Mouse (Mus musculus) urinary bladder, postnatal 10 days (tissue): ENCODE measurements around the gene Ints4.
"Not testable (repeated sequence)": the region's sequence is repeated elsewhere in the genome, so short reads cannot be mapped to it uniquely, and the experiment has no call there.

Source experiments
- DNase-seq: peaks from one replicate; pipeline ENCODE4 v3.0.0; 2022; ENCODE audit warnings: low spot score

Gene Ints4

GRCm38 (mm10) chr7:97480821-97481339, at the start of gene Ints4:
Ints4 (plus strand) TSS chr7:97480956.
- DNase-seq: peak; percentile 72

- not testable (repeated sequence) for DNase-seq
These were observed 47.2 kb upstream of the Ints4 start for GRCm38 (mm10) chr7:97433517-97433916.

- DNase-seq: no peak
These were observed 46.2 kb upstream of the Ints4 start for GRCm38 (mm10) chr7:97434517-97434916.

- DNase-seq: no peak
These were observed 41.8 kb upstream of the Ints4 start for GRCm38 (mm10) chr7:97438986-97439385.

GRCm38 (mm10) chr7:97446171-97446925, 34.4 kb upstream of the Ints4 start:
- DNase-seq: peak; percentile 37

- DNase-seq: no peak
These were observed 33.7 kb upstream of the Ints4 start for GRCm38 (mm10) chr7:97447050-97447531.

- not testable (repeated sequence) for DNase-seq
These were observed 29.7 kb upstream of the Ints4 start, which contains the start of gene Kctd14 for GRCm38 (mm10) chr7:97451023-97451422. Kctd14 (plus strand) TSS chr7:97451323.

- no peak for DNase-seq
These were observed 28.6 kb upstream of the Ints4 start for GRCm38 (mm10) chr7:97452196-97452595.

- no peak for DNase-seq
These were observed 27.4 kb upstream of the Ints4 start for GRCm38 (mm10) chr7:97453141-97453921.

- no peak for DNase-seq
These were observed 26.0 kb upstream of the Ints4 start for GRCm38 (mm10) chr7:97454795-97455194.

GRCm38 (mm10) chr7:97455577-97455976, 25.2 kb upstream of the Ints4 start:
- no peak for DNase-seq

GRCm38 (mm10) chr7:97473001-97473400, 7.8 kb upstream of the Ints4 start:
- DNase-seq: no peak

GRCm38 (mm10) chr7:97479349-97479748, 1.4 kb upstream of the Ints4 start:
- DNase-seq: no peak

- DNase-seq: no peak
These were observed 466 bp upstream of the Ints4 start for GRCm38 (mm10) chr7:97480290-97480689.

GRCm38 (mm10) chr7:97483378-97483777, 2.6 kb downstream of the Ints4 start:
- no peak for DNase-seq

GRCm38 (mm10) chr7:97491157-97491556, 10.4 kb downstream of the Ints4 start:
- DNase-seq: no peak

GRCm38 (mm10) chr7:97492420-97492819, 11.7 kb downstream of the Ints4 start:
- no peak for DNase-seq

GRCm38 (mm10) chr7:97495052-97495451, 14.3 kb downstream of the Ints4 start:
- no peak for DNase-seq

GRCm38 (mm10) chr7:97500555-97501209, 19.9 kb downstream of the Ints4 start:
- no peak for DNase-seq

- no peak for DNase-seq
These were observed 34.0 kb downstream of the Ints4 start for GRCm38 (mm10) chr7:97514786-97515185.

GRCm38 (mm10) chr7:97519935-97520334, 39.2 kb downstream of the Ints4 start:
- no peak for DNase-seq

- DNase-seq: no peak
These were observed 54.8 kb downstream of the Ints4 start for GRCm38 (mm10) chr7:97535531-97535930.
